Mouse (Mus musculus) midbrain, embryonic 11.5 days (tissue): ENCODE data around the gene Zfp575. TPM values are rescaled to one million over a fixed set of nuclear protein-coding genes. Genes with fewer than 3 reads are reported as not detected.

Source experiments
- ATAC-seq: fragments of 200-750 bp; cut with Nextera tagmentation; 2 replicates; pipeline ENCODE4 v1.8.0; 2017; ENCODE audit warnings: moderate TSS enrichment, moderate library complexity; ENCODE audit not compliant: low FRiP score
- DNase-seq: peaks from one replicate; pipeline ENCODE4 v3.0.0; 2015; ENCODE audit warnings: low spot score; ENCODE audit errors: missing footprints
- H3K27ac ChIP-seq: fragments of 300-500 bp; sonication (generic); 2 replicates; pipeline ENCODE4 v1.5.1; 2014; ENCODE audit warnings: low read depth, low read length
- H3K27me3 ChIP-seq: fragments of 300-500 bp; sonication (generic); 2 replicates; pipeline ENCODE4 v1.6.1; 2014; ENCODE audit warnings: mild to moderate bottlenecking, low read length, moderate library complexity, mixed read lengths; ENCODE audit not compliant: control insufficient read depth, insufficient read depth
- H3K36me3 ChIP-seq: fragments of 300-500 bp; sonication (generic); 2 replicates; pipeline ENCODE4 v1.6.1; 2014; ENCODE audit warnings: mild to moderate bottlenecking, low read length, moderate library complexity, mixed read lengths; ENCODE audit not compliant: control insufficient read depth, insufficient read depth
- H3K4me1 ChIP-seq: fragments of 300-500 bp; sonication (generic); 2 replicates; pipeline ENCODE4 v1.6.1; 2014; ENCODE audit warnings: low read length; ENCODE audit not compliant: control insufficient read depth, insufficient read depth
- H3K4me2 ChIP-seq: fragments of 300-500 bp; sonication (generic); 2 replicates; pipeline ENCODE4 v1.6.1; 2014; ENCODE audit warnings: mild to moderate bottlenecking, moderate library complexity
- H3K4me3 ChIP-seq: fragments of 300-500 bp; sonication (generic); 2 replicates; pipeline ENCODE4 v1.5.1; 2014; ENCODE audit warnings: low read depth, low read length
- H3K9ac ChIP-seq: fragments of 300-500 bp; sonication (generic); 2 replicates; pipeline ENCODE4 v1.6.1; 2014; ENCODE audit warnings: low read length
- H3K9me3 ChIP-seq: fragments of 300-500 bp; sonication (generic); 2 replicates; pipeline ENCODE4 v1.6.1; 2016; ENCODE audit warnings: low read length; ENCODE audit not compliant: control insufficient read depth
- WGBS: fragments of 180-500 bp; shearing (Covaris S2); extraction: QIAGEN DNeasy Blood & Tissue Kit; methylation state at CpG from one replicate; pipeline ENCODE4 v1.1.7; 2014; 5-methylcytosine and 5-hydroxymethylcytosine counted together
- polyA plus RNA-seq: library from polyadenylated mRNA; unstranded; fragments of >200 nt; fragmentation: Nextera tagmentation; extraction: Ambion mirVana; gene quantifications from 2 replicates; pipeline ENCODE4 v1.2.1, GENCODE M21; 2014

Zfp575 gene
- polyA plus RNA-seq, 1 experiment from 2014 or later = 1.4 TPM

DNA sequence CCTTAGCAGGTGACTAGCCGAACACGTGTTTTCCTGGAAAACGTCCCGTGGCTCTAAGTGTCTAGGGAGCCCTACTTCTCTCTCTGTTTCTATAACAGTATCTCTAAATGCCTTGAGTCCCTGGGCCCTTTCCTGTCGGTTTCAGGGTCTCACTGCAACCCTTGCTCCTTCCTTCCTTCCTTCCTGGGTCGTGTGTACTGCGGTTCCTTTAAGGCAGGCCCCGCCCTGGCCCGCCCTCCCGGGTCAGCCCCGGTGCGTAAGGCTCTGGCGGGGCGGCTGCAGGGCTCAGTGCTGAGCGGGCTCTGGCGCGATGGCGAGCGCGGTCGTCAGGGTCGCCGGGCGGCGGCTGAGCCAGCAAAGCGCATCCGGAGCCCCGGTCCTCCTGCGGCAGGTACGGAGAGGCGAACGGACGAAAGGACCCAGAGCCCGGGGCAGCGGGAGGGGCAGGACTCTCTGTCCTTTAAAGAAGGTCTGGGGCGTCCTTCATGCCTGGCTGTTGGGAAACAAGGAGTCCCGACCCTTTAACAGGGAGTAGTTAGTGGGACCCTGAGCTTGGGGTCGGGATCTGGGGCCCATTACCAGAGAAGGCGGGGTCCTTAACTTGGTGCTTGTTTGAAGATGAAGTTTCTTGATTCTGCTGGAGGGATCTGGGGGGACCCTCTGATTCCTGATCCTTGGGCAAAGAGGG, 6.3 kb upstream of the Zfp575 start:
- Histone ChIP-seq H3K4me3 (peak overlapping the region; percentile 54), H3K36me3 (no peaks in the 10 kb centered on the region), H3K9ac (peak overlapping the region; percentile 78), H3K27ac (no peak overlapping the region), H3K4me1 (peaks cover 12% of the 10 kb centered on the region), H3K27me3 (peaks cover 9% of the 10 kb centered on the region; the same call in 1 of the 2 replicates), H3K9me3 (no peaks in the 10 kb centered on the region), H3K4me2 (peak overlapping the region; percentile 49)
- 3% methylated on average over 37 of the region's 39 CpGs for WGBS
- ATAC-seq (peak; percentile 91), DNase-seq (peak; percentile 96)

DNA sequence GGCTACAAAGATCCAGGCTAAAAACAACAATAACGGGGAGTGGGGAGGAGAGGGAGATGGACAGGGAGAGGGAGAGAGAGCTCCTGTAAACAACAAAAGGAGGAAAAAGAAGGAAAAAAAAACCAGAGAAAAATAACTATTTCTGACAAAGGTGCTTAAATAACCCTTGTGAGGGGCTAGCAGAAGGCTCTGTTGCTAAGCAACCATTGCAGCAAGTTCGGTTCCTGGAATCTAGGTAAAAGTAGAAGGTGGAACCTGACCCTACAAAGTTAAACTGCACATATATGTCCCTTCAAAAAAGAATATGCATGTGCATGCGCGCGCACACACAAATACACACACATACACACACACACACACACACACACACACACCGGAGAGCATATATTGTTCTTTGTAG, 5.3 kb upstream of the Zfp575 start:
- Histone ChIP-seq H3K36me3 (no peaks in the 10 kb centered on the region), H3K4me2 (no peak overlapping the region), H3K9me3 (no peaks in the 10 kb centered on the region), H3K4me3 (no peak overlapping the region), H3K27me3 (peaks cover 10% of the 10 kb centered on the region), H3K9ac (no peak overlapping the region), H3K4me1 (peaks cover 12% of the 10 kb centered on the region), H3K27ac (no peak overlapping the region)
- no peak for DNase-seq
- 82% methylated on average over 6 of the region's 6 CpGs for WGBS
- no peak for ATAC-seq

DNA sequence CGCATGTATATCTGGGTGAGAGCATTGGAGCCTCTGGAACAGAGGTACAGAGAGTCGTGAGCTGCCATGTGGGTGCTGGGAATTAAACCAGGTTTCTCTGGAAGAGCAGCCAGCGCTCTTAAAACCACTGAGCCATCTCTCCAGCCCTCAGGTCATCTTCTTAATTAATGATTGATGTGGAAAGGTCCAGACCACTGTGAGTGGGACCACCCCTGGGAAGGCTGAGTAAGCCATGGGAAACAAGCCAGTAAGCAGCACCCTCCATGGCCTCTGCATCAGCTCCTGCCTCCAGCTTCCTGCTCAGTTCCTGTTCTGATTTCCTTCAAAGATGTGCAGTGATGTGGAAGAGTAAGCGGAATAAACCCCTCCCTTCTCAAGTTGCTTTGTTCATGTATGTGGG, 4.7 kb upstream of the Zfp575 start:
- Histone ChIP-seq H3K36me3 (no peaks in the 10 kb centered on the region), H3K27ac (no peak overlapping the region), H3K27me3 (peaks cover 10% of the 10 kb centered on the region), H3K4me3 (no peak overlapping the region), H3K9me3 (no peaks in the 10 kb centered on the region), H3K4me1 (peaks cover 12% of the 10 kb centered on the region), H3K9ac (no peak overlapping the region), H3K4me2 (no peak overlapping the region)
- DNase-seq = no peak
- 67% methylated on average over 4 of the region's 4 CpGs for WGBS
- ATAC-seq = no peak

DNA sequence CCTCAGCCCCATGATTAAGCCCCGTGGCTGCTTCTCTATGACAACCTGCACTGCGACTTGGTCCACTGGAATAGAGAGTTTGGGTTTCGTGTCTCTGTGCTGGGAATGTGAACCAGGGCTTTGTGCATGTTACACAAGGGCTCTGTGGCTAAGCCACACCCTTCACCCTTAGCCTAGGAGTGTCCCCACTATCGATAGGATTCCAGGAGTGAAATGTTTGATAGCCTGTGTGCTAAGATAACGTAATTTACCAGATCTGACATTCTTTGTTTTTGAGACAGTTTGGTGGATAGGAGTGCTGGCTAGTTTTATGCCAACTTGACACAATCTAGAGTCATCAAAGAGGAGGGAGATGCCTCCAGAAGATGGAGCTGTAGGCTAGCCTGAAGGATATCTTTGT, 4.3 kb upstream of the Zfp575 start:
- Histone ChIP-seq H3K27ac (no peak overlapping the region), H3K4me1 (peaks cover 12% of the 10 kb centered on the region), H3K27me3 (peaks cover 14% of the 10 kb centered on the region), H3K4me2 (no peak overlapping the region), H3K4me3 (no peak overlapping the region), H3K9me3 (no peaks in the 10 kb centered on the region), H3K9ac (no peak overlapping the region), H3K36me3 (no peaks in the 10 kb centered on the region)
- 73% methylated on average over 5 of the region's 5 CpGs for WGBS
- ATAC-seq = no peak
- DNase-seq = no peak

DNA sequence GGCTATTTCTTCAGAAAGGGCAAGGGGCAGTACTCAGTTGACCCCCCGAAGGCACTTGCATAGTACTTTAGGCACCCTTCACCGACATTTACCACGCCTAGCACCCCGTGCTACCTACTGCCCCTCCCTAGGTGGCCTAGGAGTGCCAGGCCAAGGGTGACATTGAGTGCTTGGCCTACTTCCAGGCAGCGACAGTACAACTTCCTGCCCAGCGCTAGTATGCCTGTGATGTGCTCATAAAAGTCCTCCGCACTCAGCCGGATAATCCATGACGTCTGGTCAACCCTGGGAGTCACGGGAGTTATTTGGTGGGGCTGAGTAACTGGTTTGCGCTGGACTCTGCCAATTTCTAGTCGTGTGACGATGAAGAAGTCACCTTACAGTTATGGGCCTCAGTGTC, 895 bp upstream of the Zfp575 start:
- 88% methylated on average over 13 of the region's 13 CpGs for WGBS
- no peak overlapping the region for H3K9ac ChIP-seq
- DNase-seq = no peak

DNA sequence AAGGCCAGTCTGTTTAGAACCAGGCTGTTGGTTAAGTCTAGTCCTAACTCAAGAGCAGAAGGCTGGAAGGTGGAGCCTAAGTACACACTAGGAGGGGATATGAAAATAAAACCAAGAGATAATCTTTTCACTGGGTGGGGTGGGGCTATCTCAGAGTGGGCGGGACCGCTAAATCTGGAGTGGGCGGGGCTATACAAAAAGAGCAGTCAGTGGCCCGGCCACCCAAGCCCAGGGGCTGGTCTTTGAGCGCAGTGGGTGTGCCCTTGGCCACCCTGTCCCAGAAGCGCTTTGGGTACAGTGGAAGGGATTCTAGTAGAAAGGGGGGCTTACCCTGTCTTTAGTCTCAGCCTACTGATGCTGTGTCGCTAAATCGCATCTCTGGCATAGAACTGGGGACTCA, 613 bp downstream of the Zfp575 start:
- H3K4me2 ChIP-seq = peak overlapping the region; percentile 51
- H3K9me3 ChIP-seq = no peaks in the 10 kb centered on the region
- no peak for DNase-seq
- 10% methylated on average over 8 of the region's 8 CpGs for WGBS
- H3K4me1 ChIP-seq = no peaks in the 10 kb centered on the region; the same call in 1 of the 2 replicates
- peak; percentile 58 for ATAC-seq
- no peak overlapping the region for H3K27ac ChIP-seq
- H3K36me3 ChIP-seq = no peaks in the 10 kb centered on the region
- H3K27me3 ChIP-seq = peaks cover 26% of the 10 kb centered on the region
- no peak overlapping the region; the same call in 1 of the 2 replicates for H3K9ac ChIP-seq
- peak overlapping the region; percentile 30; the same call in 1 of the 2 replicates for H3K4me3 ChIP-seq

More for the DNA sequence above, 895 bp upstream of the Zfp575 start:
- no peak for ATAC-seq
- Histone ChIP-seq H3K36me3 (no peaks in the 10 kb centered on the region), H3K4me2 (no peak overlapping the region), H3K4me3 (no peak overlapping the region), H3K27ac (no peak overlapping the region), H3K27me3 (peaks cover 26% of the 10 kb centered on the region), H3K9me3 (no peaks in the 10 kb centered on the region), H3K4me1 (peaks cover 2% of the 10 kb centered on the region)

DNA sequence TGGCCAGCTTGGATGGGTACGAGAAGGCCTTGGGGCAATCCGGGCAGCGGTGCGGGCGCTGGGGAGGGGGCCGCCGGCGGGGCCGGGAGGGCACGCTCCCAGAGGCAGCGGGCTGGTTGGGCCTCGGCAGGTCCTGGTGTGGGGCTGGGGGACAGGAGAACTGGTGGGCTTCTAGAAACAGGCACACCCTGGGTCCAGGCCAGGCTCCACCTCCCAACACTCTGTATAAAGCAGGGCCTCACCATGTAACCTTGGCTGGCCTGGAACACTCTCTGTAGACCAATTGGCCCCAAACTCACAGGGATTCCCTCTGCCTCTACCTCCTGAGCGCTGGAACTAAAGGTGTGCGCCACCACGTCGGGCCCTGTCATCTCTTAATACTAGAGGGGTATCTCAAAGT, 1.4 kb downstream of the Zfp575 start:
- Histone ChIP-seq H3K36me3 (no peaks in the 10 kb centered on the region), H3K4me2 (no peak overlapping the region)

DNA sequence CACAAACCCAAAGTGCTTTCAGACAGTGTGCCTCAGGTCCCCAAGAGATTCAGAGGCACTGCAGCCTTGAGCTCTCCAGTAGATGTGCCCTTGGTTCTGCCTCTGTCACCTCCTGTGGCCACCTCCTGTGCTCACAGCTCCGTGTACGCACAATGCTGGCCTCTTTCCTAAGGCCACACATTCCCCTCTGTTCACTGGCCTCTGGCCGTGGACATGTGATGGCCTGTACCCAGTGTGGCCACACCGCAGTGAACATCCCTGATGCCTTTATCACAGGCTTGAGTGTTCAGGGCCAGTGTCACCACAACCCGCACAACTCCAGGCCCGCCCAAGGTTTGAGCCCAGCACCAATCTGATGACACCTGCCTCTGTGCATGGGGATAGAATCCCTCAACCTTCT, 2.6 kb downstream of the Zfp575 start:
- Histone ChIP-seq H3K4me1 (no peaks in the 10 kb centered on the region; the same call in 1 of the 2 replicates), H3K27me3 (peaks cover 26% of the 10 kb centered on the region), H3K4me2 (no peak overlapping the region), H3K27ac (no peak overlapping the region), H3K9ac (no peak overlapping the region), H3K4me3 (no peak overlapping the region), H3K9me3 (no peaks in the 10 kb centered on the region), H3K36me3 (no peaks in the 10 kb centered on the region)
- ATAC-seq = no peak
- no peak for DNase-seq
- WGBS = 88% methylated on average over 6 of the region's 6 CpGs

More for the DNA sequence above, 1.4 kb downstream of the Zfp575 start:
- ATAC-seq = peak; percentile 31; the same call in 1 of the 2 replicates
- Histone ChIP-seq H3K9ac (no peak overlapping the region), H3K4me1 (no peaks in the 10 kb centered on the region; the same call in 1 of the 2 replicates), H3K4me3 (no peak overlapping the region), H3K27ac (no peak overlapping the region), H3K27me3 (peaks cover 26% of the 10 kb centered on the region), H3K9me3 (no peaks in the 10 kb centered on the region)
- 44% methylated on average over 16 of the region's 16 CpGs for WGBS
- no peak for DNase-seq

DNA sequence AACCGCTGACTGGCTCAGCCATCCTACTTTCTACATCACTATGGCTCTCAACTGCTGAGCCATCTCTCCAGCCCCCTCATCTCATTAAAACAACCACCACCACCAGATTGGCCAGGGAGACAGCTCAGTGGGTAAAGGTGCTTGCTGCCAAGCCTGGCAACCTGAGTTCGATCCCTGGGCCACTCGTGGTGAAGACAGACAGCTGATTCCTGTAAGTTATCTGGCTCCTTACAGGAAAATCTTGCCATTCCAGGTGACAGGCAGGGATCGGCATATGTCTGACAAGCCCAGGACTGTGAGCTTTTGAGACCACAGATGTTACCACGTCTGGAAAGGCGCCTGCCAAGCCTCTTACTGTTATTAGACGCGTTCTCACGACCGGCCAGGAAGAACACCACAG, 9.6 kb downstream of the Zfp575 start:
- Histone ChIP-seq H3K9me3 (no peaks in the 10 kb centered on the region), H3K9ac (no peak overlapping the region), H3K4me3 (no peak overlapping the region), H3K4me1 (no peaks in the 10 kb centered on the region), H3K27ac (no peak overlapping the region), H3K4me2 (no peak overlapping the region), H3K27me3 (no peaks in the 10 kb centered on the region), H3K36me3 (no peaks in the 10 kb centered on the region)
- DNase-seq (no peak), ATAC-seq (no peak)
- 92% methylated on average over 10 of the region's 10 CpGs for WGBS
